Mouse (Mus musculus): ENCODE measurements around the gene Calcrl. TPM values are rescaled to one million over a fixed set of nuclear protein-coding genes. Genes with fewer than 3 reads are reported as not detected.
"Not testable (repeated sequence)": the region's sequence is repeated elsewhere in the genome, so short reads cannot be mapped to it uniquely, and the experiment has no call there.

Calcrl gene
- polyA plus RNA-seq, 1 experiment from 2014 or later: 45.9 TPM

DNA sequence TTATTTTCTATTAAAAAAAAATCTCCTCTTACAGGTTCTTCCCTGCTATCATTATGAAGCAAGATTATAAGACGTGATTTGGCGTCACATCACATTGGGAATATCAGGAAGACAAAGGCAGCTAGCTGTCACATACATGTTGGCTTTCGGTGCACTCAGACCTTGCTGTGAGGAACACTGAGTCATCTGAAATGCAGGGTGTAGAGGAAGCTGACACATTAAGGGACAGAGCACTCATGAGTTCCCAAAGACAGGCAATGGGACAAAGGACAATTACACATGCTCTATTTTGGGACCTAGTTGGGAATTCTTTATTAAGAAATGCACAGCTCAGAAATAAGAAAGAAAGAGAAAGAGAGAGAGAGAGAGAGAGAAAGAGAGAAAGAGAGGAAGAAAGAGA is 20.4 kb downstream of the Calcrl start:
- Histone ChIP-seq H3K9me3 (replicated peaks; ENCODE audit: control insufficient read depth, low read length) (no peaks in the 10 kb centered on the region), H3K9ac (ENCODE audit: low read length) (no peak overlapping the region), H3K4me3 (replicated peaks; ENCODE audit: low read length) (no peak overlapping the region), H3K27me3 (ENCODE audit: control insufficient read depth, insufficient read depth, low read length) (no peaks in the 10 kb centered on the region), H3K4me2 (ENCODE audit: low read depth, low read length) (no peak overlapping the region), H3K36me3 (ENCODE audit: control insufficient read depth, insufficient read depth, low read length) (no peaks in the 10 kb centered on the region), H3K4me1 (ENCODE audit: control insufficient read depth, insufficient read depth, low read length) (no peaks in the 10 kb centered on the region), H3K27ac (ENCODE audit: low read length) (no peak overlapping the region)
- no peak for ATAC-seq (ENCODE audit: insufficient read depth, low FRiP score)
- WGBS: 89% methylated on average over 3 of the region's 3 CpGs

- Histone ChIP-seq H3K4me3 (replicated peaks; ENCODE audit: low read length) (no peak overlapping the region), H3K27ac (ENCODE audit: low read length) (no peak overlapping the region), H3K27me3 (ENCODE audit: control insufficient read depth, insufficient read depth, low read length) (no peaks in the 10 kb centered on the region), H3K36me3 (ENCODE audit: control insufficient read depth, insufficient read depth, low read length) (no peaks in the 10 kb centered on the region), H3K4me2 (ENCODE audit: low read depth, low read length) (no peak overlapping the region), H3K9ac (ENCODE audit: low read length) (no peak overlapping the region), H3K4me1 (ENCODE audit: control insufficient read depth, insufficient read depth, low read length) (no peaks in the 10 kb centered on the region), H3K9me3 (replicated peaks; ENCODE audit: control insufficient read depth, low read length) (no peaks in the 10 kb centered on the region)
- 51% methylated on average over 3 of the region's 3 CpGs for WGBS
- peak; percentile 78 for ATAC-seq (ENCODE audit: insufficient read depth, low FRiP score)
Measured at GRCm38 (mm10) chr2:84402713-84403112, 22.5 kb downstream of the Calcrl start.

DNA sequence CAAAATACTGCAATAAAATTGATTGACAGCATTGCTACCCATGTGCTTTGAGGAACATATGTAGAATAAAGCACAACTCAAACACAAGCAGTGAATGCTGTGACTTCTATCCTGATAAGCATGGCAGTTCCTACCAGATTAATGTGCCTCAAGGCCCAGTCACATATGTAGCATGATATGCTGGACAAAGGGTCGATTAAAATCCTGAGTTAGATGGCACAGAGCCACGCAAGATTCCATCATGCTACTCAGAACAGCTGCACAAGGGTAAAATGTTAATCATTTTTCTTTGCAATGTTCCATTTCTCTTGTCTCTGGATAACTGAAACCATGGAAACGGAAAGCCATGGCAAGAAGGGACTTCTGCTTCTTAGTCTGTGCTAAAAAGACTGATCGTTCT is 28.7 kb downstream of the Calcrl start:
- Histone ChIP-seq H3K27ac (ENCODE audit: low read length) (no peak overlapping the region), H3K36me3 (ENCODE audit: control insufficient read depth, insufficient read depth, low read length) (no peaks in the 10 kb centered on the region), H3K9ac (ENCODE audit: low read length) (no peak overlapping the region), H3K4me3 (replicated peaks; ENCODE audit: low read length) (no peak overlapping the region), H3K27me3 (ENCODE audit: control insufficient read depth, insufficient read depth, low read length) (no peaks in the 10 kb centered on the region), H3K4me2 (ENCODE audit: low read depth, low read length) (no peak overlapping the region), H3K4me1 (ENCODE audit: control insufficient read depth, insufficient read depth, low read length) (no peaks in the 10 kb centered on the region), H3K9me3 (replicated peaks; ENCODE audit: control insufficient read depth, low read length) (no peaks in the 10 kb centered on the region)
- no peak for ATAC-seq (ENCODE audit: insufficient read depth, low FRiP score)
- WGBS: 71% methylated on average over 4 of the region's 4 CpGs

GRCm38 (mm10) chr2:84393236-84393635 is 32.0 kb downstream of the Calcrl start:
- Histone ChIP-seq H3K9me3 (replicated peaks; ENCODE audit: control insufficient read depth, low read length) (no peaks in the 10 kb centered on the region), H3K27me3 (ENCODE audit: control insufficient read depth, insufficient read depth, low read length) (no peaks in the 10 kb centered on the region), H3K4me3 (replicated peaks; ENCODE audit: low read length) (no peak overlapping the region), H3K9ac (ENCODE audit: low read length) (no peak overlapping the region), H3K4me2 (ENCODE audit: low read depth, low read length) (no peak overlapping the region), H3K4me1 (ENCODE audit: control insufficient read depth, insufficient read depth, low read length) (no peaks in the 10 kb centered on the region; the same call in 1 of the 2 replicates), H3K36me3 (ENCODE audit: control insufficient read depth, insufficient read depth, low read length) (no peaks in the 10 kb centered on the region), H3K27ac (ENCODE audit: low read length) (no peak overlapping the region)
- no peak for ATAC-seq (ENCODE audit: insufficient read depth, low FRiP score)
- WGBS: 75% methylated on average over 4 of the region's 4 CpGs

GRCm38 (mm10) chr2:84389075-84389474 is 36.1 kb downstream of the Calcrl start:
- no peak for ATAC-seq (ENCODE audit: insufficient read depth, low FRiP score)
- H3K27me3 ChIP-seq (ENCODE audit: control insufficient read depth, insufficient read depth, low read length): no peaks in the 10 kb centered on the region
- H3K36me3 ChIP-seq (ENCODE audit: control insufficient read depth, insufficient read depth, low read length): no peaks in the 10 kb centered on the region
- 0 out of 2 replicates have a peak overlapping the region, but pooled peaks have one; percentile 14 for H3K27ac ChIP-seq (ENCODE audit: low read length)
- peaks cover 4% of the 10 kb centered on the region; the same call in 1 of the 2 replicates for H3K4me1 ChIP-seq (ENCODE audit: control insufficient read depth, insufficient read depth, low read length)
- H3K9ac ChIP-seq (ENCODE audit: low read length): no peak overlapping the region
- H3K4me3 ChIP-seq (replicated peaks; ENCODE audit: low read length): no peak overlapping the region
- no peaks in the 10 kb centered on the region for H3K9me3 ChIP-seq (replicated peaks; ENCODE audit: control insufficient read depth, low read length)
- no peak overlapping the region for H3K4me2 ChIP-seq (ENCODE audit: low read depth, low read length)

- not testable (repeated sequence) for H3K4me3 ChIP-seq (replicated peaks; ENCODE audit: low read length); H3K27me3 ChIP-seq (ENCODE audit: control insufficient read depth, insufficient read depth, low read length); H3K9me3 ChIP-seq (replicated peaks; ENCODE audit: control insufficient read depth, low read length); H3K4me1 ChIP-seq (ENCODE audit: control insufficient read depth, insufficient read depth, low read length); H3K27ac ChIP-seq (ENCODE audit: low read length); H3K9ac ChIP-seq (ENCODE audit: low read length); H3K36me3 ChIP-seq (ENCODE audit: control insufficient read depth, insufficient read depth, low read length); H3K4me2 ChIP-seq (ENCODE audit: low read depth, low read length); ATAC-seq (ENCODE audit: insufficient read depth, low FRiP score)
- 72% methylated on average over 14 of the region's 14 CpGs for WGBS
Measured at GRCm38 (mm10) chr2:84388537-84388936, 36.7 kb downstream of the Calcrl start.

DNA sequence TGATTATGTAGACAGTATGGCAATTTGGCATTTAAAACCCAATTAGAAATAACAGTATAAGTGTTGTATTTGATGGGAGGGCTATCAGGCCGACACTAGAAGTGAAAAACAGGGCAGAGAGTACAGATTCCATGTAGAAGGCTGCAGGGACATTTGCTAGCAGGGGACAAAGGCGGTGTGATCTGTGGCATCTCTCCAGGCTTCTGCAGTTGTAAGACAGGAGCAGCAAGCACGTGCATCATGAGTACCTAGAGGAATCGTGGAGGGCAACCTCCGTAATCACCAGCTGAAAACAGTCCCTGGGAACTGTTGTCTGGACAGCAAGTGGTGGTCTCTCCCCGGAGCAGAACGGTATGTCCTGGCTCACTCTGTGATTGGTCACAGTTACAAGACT is 37.2 kb downstream of the Calcrl start:
- no peak for ATAC-seq (ENCODE audit: insufficient read depth, low FRiP score)
- 67% methylated on average over 7 of the region's 7 CpGs for WGBS

GRCm38 (mm10) chr2:84387394-84388022 is 37.7 kb downstream of the Calcrl start:
- no peaks in the 10 kb centered on the region for H3K27me3 ChIP-seq (ENCODE audit: control insufficient read depth, insufficient read depth, low read length)
- no peak overlapping the region for H3K9ac ChIP-seq (ENCODE audit: low read length)
- peak overlapping the region; percentile 29 for H3K4me2 ChIP-seq (ENCODE audit: low read depth, low read length)
- H3K36me3 ChIP-seq (ENCODE audit: control insufficient read depth, insufficient read depth, low read length): no peaks in the 10 kb centered on the region
- no peak for ATAC-seq (ENCODE audit: insufficient read depth, low FRiP score)
- H3K9me3 ChIP-seq (replicated peaks; ENCODE audit: control insufficient read depth, low read length): no peaks in the 10 kb centered on the region
- peak overlapping the region; percentile 64 for H3K27ac ChIP-seq (ENCODE audit: low read length)
- peak overlapping the region; percentile 19 for H3K4me3 ChIP-seq (replicated peaks; ENCODE audit: low read length)
- WGBS: 65% methylated on average over 11 of the region's 11 CpGs
- peaks cover 9% of the 10 kb centered on the region for H3K4me1 ChIP-seq (ENCODE audit: control insufficient read depth, insufficient read depth, low read length)

More for the DNA sequence above, 37.2 kb downstream of the Calcrl start:
- Histone ChIP-seq H3K9me3 (replicated peaks; ENCODE audit: control insufficient read depth, low read length) (no peaks in the 10 kb centered on the region), H3K4me1 (ENCODE audit: control insufficient read depth, insufficient read depth, low read length) (peaks cover 9% of the 10 kb centered on the region; the same call in 1 of the 2 replicates), H3K4me2 (ENCODE audit: low read depth, low read length) (peak overlapping the region; percentile 29), H3K27me3 (ENCODE audit: control insufficient read depth, insufficient read depth, low read length) (no peaks in the 10 kb centered on the region), H3K27ac (ENCODE audit: low read length) (peak overlapping the region; percentile 64), H3K4me3 (replicated peaks; ENCODE audit: low read length) (no peak overlapping the region; the same call in 1 of the 2 replicates), H3K36me3 (ENCODE audit: control insufficient read depth, insufficient read depth, low read length) (no peaks in the 10 kb centered on the region), H3K9ac (ENCODE audit: low read length) (no peak overlapping the region)

- Histone ChIP-seq H3K4me1 (ENCODE audit: control insufficient read depth, insufficient read depth, low read length) (peaks cover 9% of the 10 kb centered on the region), H3K9ac (ENCODE audit: low read length) (no peak overlapping the region), H3K27me3 (ENCODE audit: control insufficient read depth, insufficient read depth, low read length) (no peaks in the 10 kb centered on the region), H3K36me3 (ENCODE audit: control insufficient read depth, insufficient read depth, low read length) (no peaks in the 10 kb centered on the region), H3K9me3 (replicated peaks; ENCODE audit: control insufficient read depth, low read length) (no peaks in the 10 kb centered on the region), H3K4me3 (replicated peaks; ENCODE audit: low read length) (peak overlapping the region; percentile 19), H3K27ac (ENCODE audit: low read length) (peak overlapping the region; percentile 72), H3K4me2 (ENCODE audit: low read depth, low read length) (peak overlapping the region; percentile 29; the same call in 1 of the 2 replicates)
- ATAC-seq (ENCODE audit: insufficient read depth, low FRiP score): no peak
- 51% methylated on average over 18 of the region's 18 CpGs for WGBS
Measured at GRCm38 (mm10) chr2:84386563-84387393, 38.4 kb downstream of the Calcrl start.
